Mouse (Mus musculus) liver, embryonic 14.5 days (tissue): ENCODE measurements around the gene Aftph.

Experiments
- CTCF ChIP-seq: IDR thresholded peaks from 2 replicates; pipeline ENCODE4 v1.5.1; 2016; ENCODE audit warnings: antibody characterized with exemption, low read depth, control low read depth
- EP300 ChIP-seq: IDR thresholded peaks from 2 replicates; pipeline ENCODE4 v1.6.1; 2016; ENCODE audit warnings: antibody characterized with exemption, low read depth

DNA sequence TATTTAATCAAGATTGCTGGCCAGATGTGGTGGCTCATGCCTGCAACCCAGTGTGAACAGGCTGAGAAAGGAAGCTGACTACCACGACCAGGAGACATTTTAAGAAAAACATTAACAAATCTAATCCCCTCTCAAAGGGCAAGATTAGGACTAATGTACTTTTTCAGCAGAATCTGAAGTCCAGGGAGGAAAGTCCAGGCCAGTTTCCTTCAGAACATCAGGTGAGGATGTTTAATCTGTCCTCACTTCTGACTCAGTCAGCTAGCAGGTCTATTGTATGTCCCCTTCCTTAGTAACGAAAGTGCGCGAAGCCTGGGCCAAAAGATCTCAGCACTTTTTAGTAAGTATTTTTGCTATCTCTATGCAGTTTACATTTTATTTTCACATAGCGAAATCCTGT is 17.8 kb downstream of the Aftph start:
- no peak for TF ChIP-seq CTCF
- no peak for TF ChIP-seq EP300
